Mouse (Mus musculus) MEL (cell line): ENCODE measurements around the gene Igf2bp1.
A peak's percentile ranks its signal among the peaks of the same experiment; 100 is the strongest.

Source experiments
- CTCF ChIP-seq, 3 experiments: IDR thresholded peaks in 2 of 3; conservative IDR thresholded peaks in 1 of 3; 2 replicates each; pipeline ENCODE4 v1.5.1; 2011 to 2012; ENCODE audit warnings: low read length in 3 of 3, low read depth in 2 of 3, mild to moderate bottlenecking in 2 of 3, improper control_type of control experiment in 1 of 3, inconsistent platforms in 1 of 3, mixed read lengths in 1 of 3, moderate library complexity in 1 of 3; ENCODE audit not compliant: control insufficient read depth in 1 of 3, insufficient read depth in 1 of 3, poor library complexity in 1 of 3, severe bottlenecking in 1 of 3
- EP300 ChIP-seq, 2 experiments: IDR thresholded peaks; 2 replicates each; pipeline ENCODE4 v1.6.1; 2011; ENCODE audit warnings: improper control_type of control experiment in 2 of 2, low read length in 2 of 2, low read depth in 1 of 2, mild to moderate bottlenecking in 1 of 2
- GATA1 ChIP-seq: IDR thresholded peaks from 2 replicates; pipeline ENCODE4 v1.6.1; 2011; ENCODE audit warnings: low read depth, low read length, improper control_type of control experiment
- JUND ChIP-seq: IDR thresholded peaks from 2 replicates; pipeline ENCODE4 v1.6.1; 2011; ENCODE audit warnings: low read depth, mild to moderate bottlenecking, improper control_type of control experiment, low read length
- UBTF ChIP-seq: IDR thresholded peaks from 2 replicates; pipeline ENCODE4 v1.6.1; 2012; ENCODE audit warnings: low read depth, mild to moderate bottlenecking, inconsistent platforms, low read length, improper control_type of control experiment, moderate library complexity, borderline replicate concordance; ENCODE audit not compliant: insufficient read depth
- USF2 ChIP-seq, 2 experiments: IDR thresholded peaks; 2 replicates each; pipeline ENCODE4 v1.6.1; 2011 to 2012; ENCODE audit warnings: improper control_type of control experiment in 2 of 2, low read length in 2 of 2, borderline replicate concordance in 1 of 2, inconsistent platforms in 1 of 2, low read depth in 1 of 2, mild to moderate bottlenecking in 1 of 2; ENCODE audit not compliant: insufficient read depth in 1 of 2

DNA sequence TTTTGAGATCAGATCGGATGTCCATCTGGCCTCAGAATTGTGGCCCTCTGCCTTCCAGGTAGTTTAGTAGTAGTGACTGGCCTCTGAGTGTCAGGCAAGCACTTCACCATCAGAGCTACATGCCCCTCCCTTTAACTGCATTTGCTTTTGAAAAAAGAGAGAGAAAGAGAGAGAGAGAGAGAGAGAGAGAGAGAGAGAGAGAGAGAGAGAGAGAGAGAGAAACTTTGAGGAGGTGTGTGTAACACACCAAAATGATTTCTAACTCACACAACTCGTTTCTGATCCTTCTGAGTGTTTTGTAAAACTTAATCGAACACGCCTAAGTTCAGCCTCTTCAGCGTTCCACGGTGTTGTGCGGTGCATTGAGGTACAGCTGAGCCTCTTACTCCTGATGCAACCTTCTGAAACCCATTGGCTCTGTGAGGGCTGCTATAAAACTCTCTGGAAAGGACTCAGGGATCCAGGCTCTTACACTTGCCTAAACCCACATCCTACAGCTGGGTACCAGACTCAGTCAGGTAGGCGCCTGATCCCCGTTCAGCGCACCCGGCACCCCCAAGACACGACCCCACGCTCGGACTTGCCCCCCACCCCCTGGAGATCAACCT is 91.7 kb downstream of the Igf2bp1 start:
- TF ChIP-seq CTCF (IDR thresholded peaks at IDR 0.05 in 2 of 3, conservative IDR thresholded peaks at IDR 0.05 in 1 of 3; ENCODE audit: control insufficient read depth in 1 of 3, insufficient read depth in 1 of 3, low read depth in 2 of 3, low read length in 3 of 3, poor library complexity in 1 of 3, severe bottlenecking in 1 of 3): no peak
- peak; percentile 97 for TF ChIP-seq JUND
- peak; percentile 32 to 46; a peak in 1 of 4 replicates for TF ChIP-seq EP300 (IDR thresholded peaks at IDR 0.05; ENCODE audit: low read depth in 1 of 2, low read length in 2 of 2)
- TF ChIP-seq GATA1: no peak
- no peak for TF ChIP-seq UBTF
- TF ChIP-seq USF2 (IDR thresholded peaks at IDR 0.05; ENCODE audit: borderline replicate concordance in 1 of 2, insufficient read depth in 1 of 2, low read depth in 1 of 2, low read length in 2 of 2): no peak
